Mouse (Mus musculus) ES-E14 (cell line): ENCODE data around the gene Zfp217.

Source experiments
- HCFC1 ChIP-seq: IDR thresholded peaks from 2 replicates; pipeline ENCODE4 v1.6.1; 2012; ENCODE audit warnings: low read length, inconsistent platforms, borderline replicate concordance; ENCODE audit not compliant: insufficient read depth
- ZC3H11A ChIP-seq: IDR thresholded peaks from 2 replicates; pipeline ENCODE4 v1.6.1; 2012; ENCODE audit warnings: low read depth, mild to moderate bottlenecking, inconsistent platforms, low read length, borderline replicate concordance

DNA sequence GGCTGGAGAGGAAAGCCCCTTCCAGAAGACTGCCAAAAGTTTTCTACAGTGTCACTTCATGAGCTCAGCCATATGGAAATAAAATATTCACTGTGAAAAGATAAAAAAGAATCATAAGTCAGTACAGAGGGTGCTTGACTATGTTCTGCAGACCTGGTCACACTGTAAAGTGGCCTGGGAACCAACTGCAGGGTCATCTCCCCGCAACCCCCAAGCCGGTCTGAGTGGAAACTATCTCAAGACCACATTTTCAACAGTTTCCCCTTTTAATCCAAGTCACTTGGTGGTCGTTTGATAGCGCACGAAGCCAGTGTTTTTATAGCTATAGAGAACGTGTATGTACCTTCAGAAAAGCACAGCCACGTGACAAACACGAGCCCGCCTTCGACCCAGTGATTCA is 3.6 kb downstream of the Zfp217 start:
- TF ChIP-seq ZC3H11A (no peak), HCFC1 (no peak)
